Mouse (Mus musculus) right cerebral cortex, postnatal 10 days (tissue): ENCODE measurements around the gene St6galnac6.

Experiments used
- DNase-seq, 2 experiments: peaks; one replicate each; pipeline ENCODE4 v3.0.0; 2021; ENCODE audit warnings: low spot score in 2 of 2

Gene St6galnac6

DNA sequence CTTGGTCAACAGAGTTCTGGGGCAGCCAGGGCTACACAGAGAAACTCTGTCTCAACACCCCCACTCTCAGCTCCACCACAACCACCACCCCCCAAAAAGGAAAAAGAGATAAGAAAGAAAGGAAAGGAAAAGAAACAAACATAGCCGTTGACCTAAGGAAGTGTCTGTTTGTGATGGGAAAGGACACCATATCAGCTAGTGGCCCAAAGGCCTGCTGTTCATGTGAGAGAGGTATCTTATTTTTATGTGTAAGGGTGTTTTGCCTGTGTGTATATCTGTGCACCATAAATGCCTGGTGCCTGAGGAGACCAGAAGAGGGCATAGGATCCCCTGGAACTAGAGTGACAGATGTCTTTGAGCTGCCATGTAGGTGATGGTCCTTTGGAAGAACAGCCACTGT is 40.1 kb downstream of the St6galnac6 start:
- no peak for DNase-seq

DNA sequence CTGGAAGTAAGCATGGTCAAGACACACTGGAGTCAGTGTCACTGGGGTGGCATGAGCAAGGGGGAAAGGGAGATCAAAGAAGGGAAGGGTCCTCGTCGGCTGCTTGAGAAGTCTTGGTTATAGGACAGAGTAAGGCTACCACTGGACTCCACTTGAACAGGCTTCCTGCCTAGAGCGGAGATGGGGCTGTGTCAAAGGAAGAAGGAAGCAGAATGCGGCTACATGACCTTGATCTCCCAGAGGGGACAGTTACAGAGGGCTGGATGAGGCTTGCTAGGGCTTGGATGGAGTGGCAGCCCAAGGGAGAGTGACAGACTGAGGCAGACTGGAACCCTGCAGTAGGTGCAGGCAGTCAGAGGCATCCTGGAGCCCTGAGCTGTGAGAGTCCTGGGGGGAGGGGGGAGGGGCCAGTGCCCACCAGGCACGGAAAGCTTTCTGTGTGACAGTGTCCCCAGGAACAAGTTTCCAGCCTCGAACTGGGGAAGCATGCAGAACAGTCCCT is 41.1 kb downstream of the St6galnac6 start:
- DNase-seq: no peak

DNA sequence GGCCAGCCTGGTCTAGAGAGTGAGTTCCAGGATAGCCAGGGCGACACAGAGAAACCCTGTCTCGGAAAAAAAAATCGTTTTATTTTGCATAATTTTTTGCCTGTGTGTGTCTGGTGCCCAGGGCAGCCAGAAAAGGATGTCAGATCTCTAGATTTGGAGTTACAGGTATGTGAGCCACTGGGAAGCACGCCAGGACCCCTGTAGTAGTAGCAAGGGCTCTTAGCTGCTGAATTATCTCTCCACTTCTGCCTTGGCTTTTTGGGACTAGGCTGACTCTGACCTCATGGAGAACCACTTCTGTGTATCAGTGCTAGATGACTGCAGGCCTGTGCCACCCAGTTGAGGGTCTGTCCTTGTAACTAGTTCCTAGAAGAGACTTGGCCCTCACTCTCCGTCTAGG is 42.3 kb downstream of the St6galnac6 start:
- no peak for DNase-seq

DNA sequence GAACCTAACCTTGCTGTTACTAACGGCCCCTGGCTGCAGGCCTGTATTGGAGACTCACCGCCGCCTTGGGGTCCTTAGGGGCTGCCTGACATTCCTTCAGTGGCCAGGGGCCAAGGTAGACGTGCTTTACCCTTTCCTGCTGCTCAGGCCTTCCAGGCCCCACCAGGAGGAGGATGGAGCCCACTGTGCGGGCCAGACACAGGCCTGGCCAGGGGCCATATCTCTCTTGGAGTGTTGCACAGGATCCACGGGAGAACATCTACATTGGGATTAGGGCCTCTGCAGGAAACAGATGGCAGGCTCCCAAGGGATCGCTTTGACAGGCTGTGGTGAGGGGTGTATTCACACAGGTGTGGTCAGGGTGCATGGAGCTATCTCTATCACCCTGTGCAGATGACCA is 43.3 kb downstream of the St6galnac6 start:
- no peak for DNase-seq

DNA sequence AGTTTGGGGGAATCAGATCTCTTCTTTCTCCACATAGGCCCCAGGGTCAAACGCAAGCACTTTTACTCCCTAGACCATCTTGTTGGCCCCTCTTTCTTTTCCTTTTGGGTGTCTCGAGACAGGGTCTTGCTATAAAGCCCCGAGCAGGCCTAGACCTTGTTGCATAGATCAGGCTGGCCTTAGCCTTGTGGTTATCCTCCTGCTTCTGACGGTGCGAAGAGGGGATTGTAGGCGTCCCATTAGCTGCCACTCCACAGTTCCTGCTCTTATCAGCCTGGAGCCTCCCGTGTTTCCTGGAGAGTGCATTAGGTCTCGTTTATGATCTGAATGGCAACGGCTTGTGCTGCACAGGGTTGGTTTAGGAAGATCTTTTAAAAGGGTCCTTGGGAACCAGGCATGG is 44.6 kb downstream of the St6galnac6 start:
- no peak for DNase-seq

DNA sequence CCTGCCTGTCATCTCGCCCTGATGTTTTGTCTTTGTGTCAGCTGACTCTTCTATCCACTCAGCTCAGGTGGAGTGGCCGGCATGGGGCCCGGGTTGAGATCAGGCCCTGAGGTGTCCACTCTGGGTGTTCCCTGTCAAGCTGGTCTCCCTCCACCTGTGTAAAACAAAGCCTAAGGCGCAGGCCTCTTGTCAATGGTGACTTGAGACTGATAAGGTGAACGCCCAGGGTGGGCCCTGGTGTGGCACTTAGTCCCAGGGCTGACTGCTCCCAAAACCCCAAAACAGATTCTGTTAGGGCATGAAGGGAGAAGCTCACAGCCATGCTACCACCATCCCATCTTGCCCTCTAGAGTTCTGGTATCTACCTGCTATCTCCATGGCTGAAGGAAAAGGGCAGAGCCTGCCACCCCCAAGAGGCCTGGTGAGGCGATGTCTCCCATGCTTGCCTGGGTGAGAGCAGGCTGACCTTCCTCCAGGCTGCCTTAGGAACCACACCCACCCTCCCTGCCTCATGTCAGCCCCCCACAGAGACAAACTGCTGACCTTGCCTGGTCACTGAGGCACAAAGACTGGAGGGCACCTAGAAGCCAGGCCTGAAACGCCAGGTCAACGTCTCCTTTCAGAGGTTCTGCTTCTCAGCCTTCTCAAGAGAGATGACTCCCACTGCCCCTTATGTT is 45.4 kb downstream of the St6galnac6 start:
- DNase-seq: no peak

DNA sequence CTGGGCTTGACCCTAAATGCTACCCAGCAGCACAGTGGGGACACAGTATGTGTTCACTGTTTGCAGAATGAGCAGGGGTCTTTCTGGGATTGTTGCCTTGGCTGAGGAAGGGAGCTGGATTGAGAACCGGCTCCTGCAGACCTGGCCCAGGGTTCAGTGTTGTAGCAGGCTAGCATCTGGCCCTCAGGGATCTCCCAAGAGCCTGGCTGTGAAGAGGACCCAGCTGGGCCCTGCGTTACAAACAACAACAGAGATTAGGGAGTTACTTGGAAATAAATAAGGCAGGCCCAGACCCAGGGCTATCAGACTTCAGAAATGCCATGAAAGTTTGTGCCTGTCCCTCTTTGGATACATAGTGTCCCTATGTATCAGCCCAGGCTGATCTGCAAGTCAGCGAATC is 46.1 kb downstream of the St6galnac6 start:
- no peak for DNase-seq

DNA sequence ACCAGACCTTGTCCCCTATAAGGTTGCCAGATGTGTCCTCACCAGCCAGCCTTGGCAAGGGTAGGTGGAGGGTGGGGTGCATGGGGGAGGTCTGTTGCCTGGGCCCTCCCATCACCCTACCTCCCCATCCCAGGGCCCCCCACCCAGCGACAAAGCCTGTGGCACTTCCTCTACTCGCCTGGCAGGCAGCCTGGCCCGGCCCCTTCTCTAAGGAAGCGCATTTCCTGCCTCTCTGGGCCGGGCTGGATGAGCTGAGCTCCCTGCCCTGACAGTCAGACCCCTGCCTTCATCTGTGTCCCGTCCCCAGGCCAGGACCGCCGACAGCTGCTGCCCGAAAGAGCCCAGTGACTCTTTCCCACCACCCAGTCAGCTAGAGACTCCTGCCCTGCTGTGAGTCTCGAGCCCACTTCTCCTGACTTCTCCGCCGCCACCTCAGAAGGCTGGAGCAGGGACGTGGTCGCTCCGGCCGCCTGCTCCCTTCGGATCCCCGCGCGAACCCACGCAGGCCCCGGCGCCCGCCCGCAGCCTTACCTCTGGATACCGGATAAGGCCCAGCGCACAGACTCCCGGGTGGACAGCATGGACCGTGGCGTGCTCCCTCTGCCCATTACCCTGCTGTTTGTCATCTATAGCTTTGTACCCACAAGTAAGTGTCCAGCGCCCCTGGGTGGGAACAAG is 47.0 kb downstream of the St6galnac6 start, which contains the start of gene Eng:
Eng (plus strand) TSS at position 217 of the 678 bp plus-strand sequence.
- DNase-seq: peak in 1 of 2 experiments; percentile 50

DNA sequence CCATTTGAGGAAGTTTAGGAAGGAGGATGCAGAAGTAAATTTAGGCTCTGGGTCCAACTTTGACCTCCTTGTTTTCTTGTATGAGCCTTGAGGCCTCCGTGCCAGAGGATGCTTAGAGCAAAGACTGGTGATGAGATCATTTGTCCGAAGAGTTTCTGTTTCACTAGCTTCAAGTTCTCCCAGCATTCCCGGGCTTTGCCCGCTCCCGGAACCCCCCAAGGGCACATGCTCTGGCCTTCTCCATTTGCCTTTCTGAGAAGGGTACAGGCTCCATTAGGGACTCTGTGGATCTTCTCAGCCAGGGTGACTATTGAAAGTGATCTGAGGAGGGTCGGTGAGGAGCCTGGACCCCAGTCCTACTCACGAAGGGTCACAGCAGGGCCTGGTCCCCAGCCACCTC is 47.9 kb downstream of the St6galnac6 start:
- DNase-seq: no peak

DNA sequence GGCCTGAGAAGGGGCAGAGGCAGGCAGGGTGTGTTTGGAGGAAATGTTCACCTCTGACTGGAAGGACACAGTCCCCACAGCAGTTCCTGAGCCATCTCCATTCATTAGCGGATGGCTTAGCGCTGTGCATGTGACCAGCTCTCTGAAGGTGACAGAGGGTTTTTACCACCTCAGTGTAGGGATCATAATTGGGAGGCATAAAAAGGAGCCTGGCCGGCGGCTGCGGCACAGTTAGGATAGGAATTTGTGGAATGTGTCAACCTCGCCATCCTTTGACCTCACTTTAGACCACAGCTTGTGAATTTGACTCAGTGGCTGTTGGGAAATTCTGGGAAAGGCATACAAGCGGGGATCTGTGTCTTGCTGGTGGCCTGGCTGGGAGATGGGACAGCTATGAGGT is 54.3 kb downstream of the St6galnac6 start:
- no peak for DNase-seq

DNA sequence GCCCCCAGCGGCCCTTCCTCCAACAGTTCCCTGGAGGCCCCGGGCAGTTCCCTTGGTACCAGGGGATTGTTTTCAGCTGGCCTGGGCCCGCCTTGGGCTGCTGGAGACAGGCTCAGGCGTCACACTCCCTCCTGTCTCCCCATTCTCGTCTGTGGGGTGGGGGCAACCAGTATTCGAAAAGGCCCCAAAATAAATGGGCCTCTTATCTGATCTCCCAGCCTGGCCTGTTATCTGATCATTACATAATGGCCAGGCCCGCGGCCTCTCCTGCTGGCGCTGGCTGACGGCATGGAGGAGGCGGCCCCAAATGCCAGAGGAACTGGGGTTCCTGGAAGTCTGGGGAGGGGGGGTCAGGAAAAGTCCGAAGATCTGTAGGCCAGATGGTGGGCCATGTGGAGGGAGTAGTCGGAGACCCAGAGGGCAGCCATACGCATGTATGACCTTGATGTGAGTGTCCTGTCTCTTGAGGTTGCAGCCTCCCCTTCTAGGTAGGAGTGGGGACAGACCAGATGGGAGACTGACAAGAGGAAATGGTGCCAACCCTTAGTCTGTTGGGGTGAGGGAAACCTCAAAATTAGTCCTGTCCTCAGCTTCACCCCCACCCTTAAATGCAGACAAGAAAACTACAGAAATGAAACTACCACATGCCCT is 55.4 kb downstream of the St6galnac6 start:
- no peak for DNase-seq

DNA sequence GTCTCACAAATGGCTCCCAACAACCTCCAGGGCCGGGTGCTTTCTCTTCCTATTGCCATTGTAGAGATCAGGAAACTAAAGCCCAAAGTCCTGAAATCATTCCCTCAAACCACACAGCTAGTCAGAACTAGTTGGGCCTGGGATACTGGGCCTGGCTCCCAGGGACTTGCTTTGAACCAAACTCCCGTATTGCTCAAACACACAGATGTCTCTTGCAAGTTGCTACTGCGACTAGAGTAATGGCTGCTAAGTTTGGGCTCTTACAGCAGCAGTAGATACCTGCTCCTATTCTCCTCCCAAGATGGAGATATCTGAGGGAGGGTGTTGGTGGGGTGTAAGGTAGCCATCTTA is 55.9 kb downstream of the St6galnac6 start:
- no peak for DNase-seq

DNA sequence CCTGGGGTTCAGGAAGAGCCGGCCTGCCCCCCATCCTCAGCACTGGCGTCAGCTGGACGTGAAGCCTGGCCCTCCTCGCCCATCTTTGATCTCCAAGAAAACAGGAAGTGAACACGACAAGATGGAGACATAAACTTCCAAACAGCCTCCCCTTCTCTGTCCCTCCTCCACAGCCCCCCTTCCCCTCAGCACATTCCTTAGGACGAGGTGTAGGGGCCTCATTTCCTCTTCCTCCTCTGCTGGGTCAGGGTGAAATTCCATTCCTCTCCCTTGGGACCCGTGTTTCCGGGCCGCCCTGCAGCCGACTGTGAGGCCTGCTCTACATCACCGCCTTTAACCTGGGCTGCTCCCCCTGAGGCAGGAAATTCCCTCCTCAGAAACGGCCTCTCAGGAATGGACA is 56.3 kb downstream of the St6galnac6 start:
- DNase-seq: no peak

DNA sequence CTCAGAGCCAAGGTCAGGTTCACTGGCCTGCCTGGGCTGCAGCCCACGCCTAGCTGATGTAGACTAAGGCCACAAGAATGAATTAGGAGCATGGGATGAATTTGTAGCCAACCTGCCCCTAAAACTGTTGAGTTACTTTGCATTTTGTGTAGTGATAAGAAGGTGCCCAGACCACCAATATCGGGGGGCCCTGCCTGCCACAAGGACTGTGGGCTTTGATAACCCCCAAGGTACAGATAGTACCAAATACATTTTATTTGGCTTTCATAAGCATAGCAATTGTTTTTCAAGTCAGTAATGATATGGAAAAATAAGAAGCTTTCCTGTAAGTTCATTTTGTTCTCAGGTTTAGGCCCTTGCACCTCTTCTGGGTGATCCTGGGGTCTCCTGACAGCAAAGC is 59.4 kb downstream of the St6galnac6 start:
- no peak for DNase-seq

DNA sequence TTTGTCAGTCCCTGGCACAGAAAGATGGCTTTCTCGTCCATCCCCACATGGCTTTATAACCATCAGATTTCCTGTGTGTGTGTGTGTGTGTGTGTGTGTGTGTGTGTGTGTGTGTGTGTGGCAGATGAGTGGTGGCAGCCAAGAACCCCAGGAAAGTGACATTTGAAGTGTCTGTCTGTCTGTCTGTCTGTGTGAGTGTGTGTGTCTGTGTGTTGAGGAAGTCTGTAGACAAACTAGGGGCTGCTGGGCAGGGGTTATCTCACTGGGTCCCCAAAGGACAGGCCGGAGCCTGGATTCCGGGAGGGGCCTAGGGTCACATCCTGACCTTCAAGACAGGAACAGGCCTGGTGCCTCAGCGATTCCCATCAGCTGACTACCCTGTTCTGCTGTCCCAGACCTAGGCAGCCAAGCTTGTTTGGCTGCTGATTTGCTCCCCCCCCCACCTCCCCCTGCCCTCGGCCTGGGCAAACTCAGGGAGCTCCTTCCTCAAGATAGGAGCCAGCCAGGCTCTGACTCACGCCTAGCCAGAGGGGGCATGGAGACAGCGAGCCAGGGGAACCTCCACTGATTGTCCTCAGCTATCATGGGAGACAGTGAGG is 62.1 kb downstream of the St6galnac6 start:
- no peak for DNase-seq

DNA sequence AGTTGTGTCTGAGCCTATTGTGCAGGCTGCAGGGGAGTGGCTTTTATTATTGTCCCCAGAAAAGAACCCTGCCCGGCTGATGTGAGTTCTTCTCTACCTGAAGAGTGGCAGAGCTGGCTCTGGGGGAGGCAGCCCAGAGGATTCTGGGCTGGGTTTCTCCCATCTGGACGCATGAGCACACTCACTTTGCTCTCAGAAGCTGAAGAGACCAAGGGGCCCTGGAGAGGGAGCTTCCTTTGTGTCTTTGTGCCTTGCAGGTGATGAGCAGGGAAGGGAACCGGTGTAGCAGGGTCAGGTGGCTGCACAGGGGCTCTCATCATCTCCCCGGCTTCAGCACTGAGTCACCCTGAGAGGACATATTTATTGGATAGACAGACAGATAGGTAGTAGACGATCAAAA is 62.8 kb downstream of the St6galnac6 start:
- DNase-seq: no peak

DNA sequence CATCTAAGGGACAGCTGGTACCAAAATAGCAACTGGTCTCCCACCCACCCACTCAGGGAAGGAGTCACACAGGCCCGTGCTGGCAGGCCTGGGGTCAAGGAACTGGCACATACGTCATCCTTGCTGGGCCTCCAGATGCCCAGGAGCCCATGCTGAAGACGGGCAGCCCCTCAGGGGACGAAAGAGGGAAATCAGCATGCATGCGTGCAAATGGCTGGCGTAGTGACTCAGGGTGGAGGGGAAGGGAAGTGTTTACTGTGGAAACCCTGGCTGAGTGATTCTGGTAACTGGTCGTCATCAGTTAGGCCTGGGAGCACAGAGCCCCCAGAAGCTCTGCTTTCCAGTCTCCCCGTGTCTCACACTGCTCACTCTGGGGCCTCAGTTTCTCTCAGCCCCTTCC is 65.8 kb downstream of the St6galnac6 start:
- DNase-seq: no peak

DNA sequence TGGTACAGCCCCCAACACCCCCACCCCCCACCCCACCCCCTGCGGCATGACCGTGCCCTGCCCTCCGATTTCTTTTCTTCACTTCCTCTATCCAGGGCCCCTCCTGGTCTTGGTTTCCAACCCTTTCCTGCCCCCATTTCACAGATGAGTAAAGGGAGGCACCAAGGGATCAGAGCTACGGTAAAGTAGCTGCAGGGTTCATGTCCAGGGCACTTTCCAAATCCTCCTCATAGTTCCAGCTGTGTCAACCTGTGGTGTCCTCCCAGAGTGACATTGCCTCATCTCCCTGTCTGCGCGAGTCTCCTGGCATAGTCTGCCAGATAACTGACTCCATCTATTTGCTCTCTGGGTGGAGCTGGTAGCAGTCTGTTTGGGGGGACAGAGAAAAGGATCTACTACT is 66.3 kb downstream of the St6galnac6 start:
- no peak for DNase-seq

DNA sequence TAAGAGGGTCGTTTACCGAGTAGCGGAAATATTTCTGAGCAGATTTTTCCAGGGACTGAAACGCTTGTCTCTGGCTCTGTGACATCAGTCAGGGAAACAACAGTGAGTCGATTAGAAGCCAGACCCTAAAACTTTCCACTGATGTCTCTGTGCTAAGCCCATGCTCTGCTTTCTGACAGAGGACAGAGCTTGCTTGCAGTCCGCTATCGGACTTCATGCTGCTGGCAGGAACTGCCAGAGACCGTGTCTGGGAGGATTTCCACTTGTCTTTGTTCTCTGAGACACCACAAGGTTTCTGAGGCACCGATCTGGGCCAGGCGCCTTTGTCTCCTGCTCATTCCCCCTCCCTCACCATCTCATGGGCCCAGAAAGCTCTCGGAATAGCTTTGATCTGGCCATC is 68.3 kb downstream of the St6galnac6 start:
- DNase-seq: no peak

DNA sequence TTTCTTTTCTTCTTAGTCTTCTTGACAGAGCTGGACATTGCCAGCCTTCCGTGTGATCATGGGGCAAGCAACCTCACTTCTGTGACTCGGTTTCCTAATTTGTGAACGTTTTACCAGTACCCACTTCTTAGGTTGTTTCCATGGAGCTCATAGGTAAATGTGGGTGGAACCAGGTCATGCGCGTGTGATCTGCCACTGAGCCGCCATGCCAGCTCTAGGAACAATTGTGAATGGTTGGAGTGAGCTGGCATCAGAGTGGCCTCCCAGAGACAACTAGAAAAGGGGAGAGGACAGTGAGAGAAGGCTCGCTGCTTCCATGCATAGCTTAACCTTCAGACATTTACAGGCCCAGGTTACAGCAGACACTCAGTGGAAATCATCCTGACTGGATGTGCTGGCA is 68.7 kb downstream of the St6galnac6 start:
- no peak for DNase-seq

DNA sequence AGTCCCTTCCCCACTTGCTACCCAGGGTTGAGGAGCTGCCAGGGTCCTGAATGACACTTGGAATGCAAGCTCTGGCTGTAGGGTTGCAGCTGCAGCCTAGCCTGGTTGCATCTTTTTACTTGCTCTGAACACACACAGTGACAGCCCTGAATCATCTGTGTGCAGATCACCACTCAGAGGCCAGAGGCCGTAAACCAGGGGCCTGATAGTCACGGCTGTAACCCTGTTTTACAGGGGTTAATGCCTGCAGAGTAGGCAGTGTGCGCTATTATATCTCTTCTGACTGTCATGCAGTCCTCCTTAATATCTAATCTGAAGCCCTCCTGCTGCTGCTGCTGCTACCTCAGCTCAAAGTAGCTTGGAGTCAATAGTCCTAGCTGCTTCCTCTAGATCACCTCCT is 70.4 kb downstream of the St6galnac6 start:
- DNase-seq: no peak
